Mouse (Mus musculus): ENCODE measurements around the gene Nabp2.

DNA sequence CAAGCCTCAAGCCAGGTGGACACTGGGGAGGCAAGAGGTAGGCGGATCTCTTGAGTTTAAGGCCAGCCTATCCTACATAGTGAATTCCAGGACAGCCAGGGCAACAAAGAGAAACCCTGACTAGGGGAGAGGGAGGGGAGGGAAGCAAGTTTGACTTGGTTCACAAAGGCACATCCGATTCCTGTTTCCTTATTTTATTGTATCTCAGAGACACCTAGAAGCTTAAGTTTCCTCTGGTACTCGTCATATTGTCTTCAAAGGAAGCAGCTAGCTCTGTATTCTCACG is 789 bp downstream of the Nabp2 start:
- no peak for TF ChIP-seq POLR2A (IDR thresholded peaks at IDR 0.05; ENCODE audit: low read depth, low read length)
- no peak for TF ChIP-seq CTCF (IDR thresholded peaks at IDR 0.05; ENCODE audit: extremely low read depth, insufficient read length, insufficient replicate concordance, low read depth, low read length)
